Mouse (Mus musculus): ENCODE measurements around the gene Stum.

Gene Stum

DNA sequence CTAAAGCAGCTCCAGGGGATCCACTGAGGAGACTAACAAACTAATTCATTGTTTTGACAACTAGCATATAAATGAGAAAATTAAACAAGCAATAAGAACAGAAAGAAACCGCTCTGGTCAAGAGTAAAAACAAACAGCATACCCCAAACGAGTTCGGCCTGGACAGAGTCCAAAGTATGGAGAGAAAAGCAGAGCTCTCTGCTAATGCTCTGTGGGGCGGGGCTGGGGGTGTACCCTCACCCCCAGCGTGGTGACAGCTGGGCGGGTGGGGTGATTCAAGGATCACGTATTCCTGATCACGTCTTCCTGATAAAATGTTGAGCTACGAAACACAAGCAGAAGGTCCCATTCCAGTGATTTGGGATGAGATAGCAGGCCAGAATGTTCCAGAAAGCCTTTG is 9.5 kb upstream of the Stum start:
- DNase-seq, result peak; percentile 26

DNA sequence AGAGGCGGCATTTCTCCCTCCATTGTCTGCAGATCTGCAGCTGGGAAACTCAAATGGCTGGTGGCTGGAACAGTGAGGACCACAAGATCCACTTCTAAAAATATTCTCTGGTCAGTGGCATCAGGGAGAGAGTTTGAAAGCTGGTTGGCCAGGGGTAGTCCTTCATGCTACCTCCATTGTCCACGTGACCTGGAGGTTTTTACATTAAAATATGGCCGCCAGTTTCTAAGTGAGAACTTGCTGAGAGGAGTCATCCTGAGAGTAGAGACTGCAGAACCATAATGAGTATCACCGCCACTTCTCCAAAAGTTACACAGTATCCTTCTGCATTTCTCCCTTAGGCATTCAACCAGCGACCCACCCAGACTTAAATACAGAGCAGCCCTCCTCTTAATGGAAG is 2.0 kb upstream of the Stum start:
- DNase-seq, result no peak

GRCm38 (mm10) chr1:180482840-180483398 is 385 bp downstream of the Stum start:
- DNase-seq, result no peak

GRCm38 (mm10) chr1:180481956-180482355 is 1.3 kb downstream of the Stum start:
- DNase-seq, result no peak

GRCm38 (mm10) chr1:180481331-180481730 is 2.0 kb downstream of the Stum start:
- DNase-seq, result no peak

- DNase-seq, result no peak
Measured at GRCm38 (mm10) chr1:180480325-180480724, 3.0 kb downstream of the Stum start.

GRCm38 (mm10) chr1:180473566-180473965 is 9.7 kb downstream of the Stum start:
- DNase-seq, result no peak

- no peak for DNase-seq
Measured at GRCm38 (mm10) chr1:180468004-180468403, 15.3 kb downstream of the Stum start.

GRCm38 (mm10) chr1:180465620-180466019 is 17.7 kb downstream of the Stum start:
- no peak for DNase-seq

- DNase-seq, result no peak
Measured at GRCm38 (mm10) chr1:180464357-180464756, 18.9 kb downstream of the Stum start.

GRCm38 (mm10) chr1:180462983-180463475 is 20.3 kb downstream of the Stum start:
- DNase-seq, result no peak

GRCm38 (mm10) chr1:180462396-180462795 is 20.9 kb downstream of the Stum start:
- no peak for DNase-seq

DNA sequence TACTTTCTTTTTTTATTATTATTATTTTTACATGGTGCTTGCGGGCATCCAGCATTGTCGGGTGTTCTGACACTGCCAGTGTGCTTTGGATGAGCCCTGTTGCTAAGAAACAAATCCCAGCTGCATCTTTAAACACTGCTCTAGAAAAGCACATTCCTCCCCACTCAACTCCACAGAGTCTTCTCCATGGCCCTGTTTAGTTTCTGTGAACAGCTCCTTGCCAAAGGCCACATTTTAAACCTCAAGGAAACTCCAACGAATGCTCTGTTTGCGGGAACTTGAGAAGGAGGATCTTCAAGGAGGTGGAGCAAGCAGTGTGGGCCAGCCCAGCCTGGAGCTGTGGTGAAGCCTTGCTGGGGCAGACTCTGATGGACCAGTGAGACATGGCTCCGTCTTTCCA is 22.6 kb downstream of the Stum start:
- DNase-seq, result peak; percentile 25

DNA sequence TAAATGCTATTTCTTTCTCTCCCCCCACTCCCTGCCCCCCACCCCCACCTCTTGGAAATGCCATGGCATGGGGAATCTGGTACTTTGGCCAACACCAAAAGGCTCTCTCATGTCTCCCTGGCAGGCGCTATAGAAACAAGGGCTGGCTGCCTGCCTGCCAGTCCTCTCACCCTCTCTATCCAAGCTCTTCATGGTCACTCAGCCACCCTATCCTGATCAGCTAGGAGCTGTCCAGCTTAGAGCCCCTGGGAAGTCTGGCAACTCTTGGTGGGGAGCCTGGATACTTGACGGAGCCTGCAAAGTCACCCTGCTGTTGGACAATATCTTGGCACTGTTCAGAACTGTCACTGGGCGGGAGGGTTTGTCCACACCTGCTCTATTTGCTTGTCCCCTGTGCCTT is 24.6 kb downstream of the Stum start:
- no peak for DNase-seq

DNA sequence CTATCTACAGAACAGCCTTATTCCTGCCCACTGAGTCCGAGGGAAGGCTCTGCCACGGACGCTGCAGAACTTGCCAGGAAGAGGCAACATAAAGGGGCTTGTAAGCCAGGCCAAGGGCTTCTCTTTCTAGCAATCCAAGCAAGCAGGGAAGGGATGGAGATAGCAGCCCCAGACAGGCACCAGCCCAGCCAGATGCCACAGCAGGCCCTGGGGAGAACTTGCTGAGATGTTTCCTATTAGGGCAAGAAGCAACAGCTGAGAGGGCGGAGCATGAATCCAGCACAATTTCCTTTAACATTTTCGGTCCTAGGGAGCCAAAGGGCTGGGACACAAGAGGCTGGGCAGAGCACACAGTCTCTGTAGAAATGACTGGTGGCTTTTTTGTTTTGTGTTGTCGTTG is 25.0 kb downstream of the Stum start:
- DNase-seq, result peak; percentile 53

- no peak for DNase-seq
Measured at GRCm38 (mm10) chr1:180449641-180450040, 33.7 kb downstream of the Stum start.

DNA sequence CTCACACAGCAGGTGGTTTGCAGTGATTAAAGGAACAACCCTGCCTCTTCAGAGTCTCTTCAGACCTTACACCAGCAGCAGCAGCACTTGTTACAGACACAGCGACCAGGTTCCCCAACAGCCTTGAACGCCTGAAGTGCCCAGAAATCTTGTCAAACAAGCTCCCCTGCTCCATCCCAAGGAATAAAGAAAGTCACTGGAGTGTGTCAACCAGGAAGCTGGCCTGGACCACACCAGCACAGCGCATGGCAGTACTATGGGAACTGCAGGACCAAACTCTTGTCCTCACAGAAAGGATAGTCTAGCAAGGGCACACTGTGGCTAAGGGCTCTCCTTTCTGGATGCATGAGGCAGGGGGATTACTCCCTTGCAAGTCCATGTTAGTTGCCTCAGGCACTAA is 38.9 kb downstream of the Stum start:
- DNase-seq, result no peak

- no peak for DNase-seq
Measured at GRCm38 (mm10) chr1:180439496-180439895, 43.8 kb downstream of the Stum start.

DNA sequence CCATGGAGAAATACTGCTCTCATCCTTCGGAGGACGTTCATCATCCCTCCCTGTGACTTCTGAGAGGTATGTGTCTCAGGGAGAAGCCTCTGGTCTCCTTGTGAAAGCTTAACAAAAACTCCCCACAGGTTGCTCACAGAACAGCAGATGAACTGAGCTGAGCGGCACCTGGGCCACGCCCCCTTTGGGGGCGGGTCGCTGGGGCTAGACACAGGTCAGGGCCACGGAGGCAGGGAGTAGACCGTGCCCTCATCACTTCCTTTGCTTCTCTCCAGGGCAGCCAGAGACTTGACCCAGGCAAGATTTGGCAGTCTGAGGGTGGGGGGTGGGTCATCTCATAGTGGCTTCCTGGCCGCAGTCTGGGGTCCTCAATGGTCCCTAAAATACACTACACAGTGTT is 48.4 kb downstream of the Stum start:
- DNase-seq, result no peak

GRCm38 (mm10) chr1:180433796-180434566 is 49.3 kb downstream of the Stum start:
- peak; percentile 73 for DNase-seq

DNA sequence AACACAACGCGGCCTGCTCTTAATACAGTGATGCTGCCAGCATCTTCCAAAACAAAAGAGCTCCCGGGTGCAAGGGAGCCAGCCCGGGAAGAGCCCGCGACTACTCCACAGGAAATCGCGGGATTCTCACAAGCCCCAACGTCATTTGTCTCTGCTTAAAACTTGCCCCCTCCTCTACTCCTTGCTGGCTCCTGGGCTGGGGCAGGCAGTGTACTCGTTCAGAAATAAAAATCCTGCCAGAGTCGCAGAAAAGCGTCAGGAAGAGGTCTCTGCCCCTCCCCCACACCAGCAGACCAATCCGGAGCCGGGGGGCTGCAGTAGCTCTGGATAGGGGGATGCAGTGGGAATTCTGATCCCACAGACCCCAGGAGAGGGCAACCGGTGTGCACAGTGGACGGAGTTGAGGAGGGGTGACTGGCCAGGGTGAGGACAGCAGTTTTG is 50.2 kb downstream of the Stum start:
- DNase-seq, result no peak

GRCm38 (mm10) chr1:180431833-180432232 is 51.5 kb downstream of the Stum start:
- no peak for DNase-seq

DNA sequence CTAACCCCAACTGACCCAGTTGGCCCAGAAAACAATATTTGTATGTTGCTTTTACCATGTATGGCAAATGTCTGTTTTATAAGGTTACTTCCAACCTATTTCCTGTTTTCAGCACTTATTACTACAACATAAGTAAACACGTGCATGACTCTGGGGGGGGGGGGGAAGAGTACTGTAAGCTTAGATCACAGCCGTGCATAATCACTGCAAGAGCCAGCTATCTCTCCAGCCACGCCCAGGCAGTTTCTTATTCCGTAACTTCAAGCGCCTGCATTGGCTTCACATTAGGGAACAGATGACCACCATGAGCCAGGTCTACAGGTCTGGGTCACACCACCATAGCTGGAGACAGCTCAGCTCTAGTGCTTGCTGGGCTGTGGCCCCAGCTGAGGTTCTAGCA is 53.5 kb downstream of the Stum start:
- no peak for DNase-seq

GRCm38 (mm10) chr1:180428871-180429270 is 54.4 kb downstream of the Stum start:
- no peak for DNase-seq
